Mouse (Mus musculus): ENCODE results near the gene Wfdc13.

- TF ChIP-seq POLR2A (IDR thresholded peaks at IDR 0.05; ENCODE audit: low read depth, low read length) (no peak), TCF12 (IDR thresholded peaks at IDR 0.05; ENCODE audit: low read depth, low read length) (no peak), UBTF (IDR thresholded peaks at IDR 0.05; ENCODE audit: low read depth, low read length) (no peak), MAX (IDR thresholded peaks at IDR 0.05; ENCODE audit: low read length) (no peak), USF1 (IDR thresholded peaks at IDR 0.05; ENCODE audit: low read depth, low read length) (no peak), SIN3A (IDR thresholded peaks at IDR 0.05; ENCODE audit: low read length) (no peak), CHD1 (IDR thresholded peaks at IDR 0.05; ENCODE audit: low read depth, low read length) (no peak), CTCF (conservative IDR thresholded peaks at IDR 0.05 in 1 of 2, IDR thresholded peaks at IDR 0.05 in 1 of 2; ENCODE audit: low read depth in 2 of 2, low read length in 2 of 2) (no peak), ELF1 (IDR thresholded peaks at IDR 0.05; ENCODE audit: low read depth, low read length) (no peak), EP300 (IDR thresholded peaks at IDR 0.05; ENCODE audit: low read length) (no peak), ZKSCAN1 (IDR thresholded peaks at IDR 0.05; ENCODE audit: borderline replicate concordance, low read depth, low read length) (no peak), MYC (IDR thresholded peaks at IDR 0.05; ENCODE audit: low read depth, low read length) (no peak), GABPA (IDR thresholded peaks at IDR 0.05; ENCODE audit: insufficient replicate concordance, low read depth, low read length) (no peak)
Measured at GRCm38 (mm10) chr2:164723276-164723675, 38.4 kb downstream of the Wfdc13 start.

Measured in CH12.LX (cell line).